Mouse (Mus musculus) kidney, adult 9 months (tissue): ENCODE results near the gene Coq10b.
"Not testable (repeated sequence)": the region's sequence is repeated elsewhere in the genome, so short reads cannot be mapped to it uniquely, and the experiment has no call there.

Experiments
- DNase-seq: peaks from one replicate; pipeline ENCODE4 v3.0.0; 2022

The Coq10b gene

GRCm38 (mm10) chr1:55052355-55052953 is at the start of gene Coq10b:
Coq10b (plus strand) TSS chr1:55052770.
- peak; percentile 100 for DNase-seq

GRCm38 (mm10) chr1:55008313-55008712 is 44.3 kb upstream of the Coq10b start:
- not testable (repeated sequence) for DNase-seq

- DNase-seq, result no peak
These were observed 40.1 kb upstream of the Coq10b start for GRCm38 (mm10) chr1:55012513-55012912.

GRCm38 (mm10) chr1:55021907-55022306 is 30.7 kb upstream of the Coq10b start:
- DNase-seq, result no peak

GRCm38 (mm10) chr1:55025656-55026430 is 26.7 kb upstream of the Coq10b start:
- DNase-seq, result no peak

GRCm38 (mm10) chr1:55026444-55027252 is 25.9 kb upstream of the Coq10b start:
- no peak for DNase-seq

- DNase-seq, result peak; percentile 98
These were observed 25.2 kb upstream of the Coq10b start, which contains the start of gene Sf3b1 for GRCm38 (mm10) chr1:55027253-55027801. Sf3b1 (minus strand) TSS chr1:55027481.

- no peak for DNase-seq
These were observed 24.6 kb upstream of the Coq10b start for GRCm38 (mm10) chr1:55027966-55028365.

- peak; percentile 38 for DNase-seq
These were observed 23.9 kb upstream of the Coq10b start for GRCm38 (mm10) chr1:55028512-55029249.

GRCm38 (mm10) chr1:55029446-55029845 is 23.1 kb upstream of the Coq10b start:
- no peak for DNase-seq

- no peak for DNase-seq
These were observed 21.4 kb upstream of the Coq10b start for GRCm38 (mm10) chr1:55031026-55031779.

GRCm38 (mm10) chr1:55039944-55040343 is 12.6 kb upstream of the Coq10b start:
- DNase-seq, result no peak

GRCm38 (mm10) chr1:55041691-55042090 is 10.9 kb upstream of the Coq10b start:
- no peak for DNase-seq

GRCm38 (mm10) chr1:55042246-55042645 is 10.3 kb upstream of the Coq10b start:
- no peak for DNase-seq

- DNase-seq, result no peak
These were observed 9.4 kb upstream of the Coq10b start for GRCm38 (mm10) chr1:55043164-55043563.

- no peak for DNase-seq
These were observed 3.6 kb upstream of the Coq10b start for GRCm38 (mm10) chr1:55048841-55049587.

- DNase-seq, result no peak
These were observed 899 bp upstream of the Coq10b start for GRCm38 (mm10) chr1:55051671-55052070.

- DNase-seq, result peak; percentile 88
These were observed 435 bp downstream of the Coq10b start for GRCm38 (mm10) chr1:55053005-55053404.

- DNase-seq, result no peak
These were observed 1.0 kb downstream of the Coq10b start for GRCm38 (mm10) chr1:55053596-55053995.

GRCm38 (mm10) chr1:55055322-55056115 is 2.9 kb downstream of the Coq10b start:
- no peak for DNase-seq
